ENCODE assay signal across 9 mouse cellular contexts in genomic region chr14:106011991-106012427, GRCm38 (mm10).
DNase-seq lines count a peak whose midpoint lies in the region; ATAC-seq and TF ChIP-seq lines count a peak whose summit lies in the region.
"Had no signal": no experiment of that assay in that cellular context is flagged by ENCODE, and none has a peak within 500 bp of the region (broad histone marks: within the 10 kb centered on the region; RNA-seq: fewer than 3 reads in every experiment).

No protein-coding gene starts in this region.

- no peaks in the 10 kb centered on the region for H3K4me1 ChIP-seq in intestine, embryonic 16.5 days (ENCODE audit: control insufficient read depth, insufficient read depth, low read length)
- no peaks in the 10 kb centered on the region for H3K4me1 ChIP-seq in intestine, embryonic 15.5 days (replicated peaks)
- H3K4me1 ChIP-seq in lung, postnatal 0 days (ENCODE audit: insufficient read depth, low read depth, low read length) = no peaks in the 10 kb centered on the region
- H3K4me1 ChIP-seq in forebrain, embryonic 11.5 days (replicated peaks; ENCODE audit: control insufficient read depth, insufficient read depth, low read length) = no peaks in the 10 kb centered on the region
- H3K4me1 ChIP-seq: liver, embryonic 15.5 days had no signal

- peak; percentile 62; the same call in 1 of the 2 replicates for TF ChIP-seq EP300 in lung, postnatal 0 days (IDR thresholded peaks at IDR 0.05)

- DNase-seq in adrenal gland, adult 18-20 months (ENCODE audit: low spot score in 2 of 2) = peak; percentile 42 to 62
- DNase-seq in heart, adult 9 months (ENCODE audit: low spot score in 2 of 2) = peak; percentile 60 to 67
- peak; percentile 62 for DNase-seq in lung, postnatal 0 days (ENCODE audit: low spot score)
- no peak for DNase-seq in forebrain, embryonic 11.5 days (ENCODE audit: low spot score)
- DNase-seq in B cell, adult 2 months = no peak
- no peak for DNase-seq in embryo, embryonic 10 days (ENCODE audit: low spot score)

- TF ChIP-seq CTCF in lung, postnatal 0 days (IDR thresholded peaks at IDR 0.05) = no peak

- H3K9me3 ChIP-seq in intestine, embryonic 16.5 days (ENCODE audit: control insufficient read depth, low read length) = no peaks in the 10 kb centered on the region
- H3K9me3 ChIP-seq in intestine, embryonic 15.5 days = no peaks in the 10 kb centered on the region
- no peaks in the 10 kb centered on the region for H3K9me3 ChIP-seq in lung, postnatal 0 days (ENCODE audit: low read length)
- no peaks in the 10 kb centered on the region for H3K9me3 ChIP-seq in forebrain, embryonic 11.5 days (ENCODE audit: control insufficient read depth, low read length)
- H3K9me3 ChIP-seq: liver, embryonic 15.5 days had no signal

- 62% methylated on average over 6 of the region's 6 CpGs for whole genome bisulfite sequencing in intestine, embryonic 16.5 days
- 60% methylated on average over 6 of the region's 6 CpGs for WGBS in intestine, embryonic 15.5 days
- 55% methylated on average over 6 of the region's 6 CpGs for WGBS in lung, postnatal 0 days
- WGBS in forebrain, embryonic 11.5 days = 89% methylated on average over 6 of the region's 6 CpGs

- no peaks in the 10 kb centered on the region for H3K27me3 ChIP-seq in intestine, embryonic 16.5 days (replicated peaks; ENCODE audit: control insufficient read depth, insufficient read depth, low read length)
- no peaks in the 10 kb centered on the region for H3K27me3 ChIP-seq in intestine, embryonic 15.5 days (replicated peaks)
- H3K27me3 ChIP-seq in lung, postnatal 0 days (replicated peaks; ENCODE audit: insufficient read depth, low read length) = no peaks in the 10 kb centered on the region
- no peaks in the 10 kb centered on the region for H3K27me3 ChIP-seq in forebrain, embryonic 11.5 days (ENCODE audit: control insufficient read depth, insufficient read depth, low read length)
- H3K27me3 ChIP-seq: liver, embryonic 15.5 days had no signal

- H3K36me3 ChIP-seq in intestine, embryonic 16.5 days (ENCODE audit: control insufficient read depth, insufficient read depth, low read length) = no peaks in the 10 kb centered on the region
- H3K36me3 ChIP-seq in intestine, embryonic 15.5 days = no peaks in the 10 kb centered on the region
- no peaks in the 10 kb centered on the region for H3K36me3 ChIP-seq in lung, postnatal 0 days (ENCODE audit: insufficient read depth, low read length)
- H3K36me3 ChIP-seq in forebrain, embryonic 11.5 days (ENCODE audit: control insufficient read depth, insufficient read depth, low read length) = no peaks in the 10 kb centered on the region
- H3K36me3 ChIP-seq: liver, embryonic 15.5 days had no signal

- no peak overlapping the region for H3K4me3 ChIP-seq in intestine, embryonic 16.5 days (ENCODE audit: low read length)
- no peak overlapping the region for H3K4me3 ChIP-seq in intestine, embryonic 15.5 days (replicated peaks)
- H3K4me3 ChIP-seq in lung, postnatal 0 days (ENCODE audit: low read depth, low read length) = no peak overlapping the region
- no peak overlapping the region for H3K4me3 ChIP-seq in forebrain, embryonic 11.5 days (ENCODE audit: low read depth, low read length)
- H3K4me3 ChIP-seq: liver, embryonic 15.5 days had no signal

- peak; percentile 26; the same call in 1 of the 2 replicates for ATAC-seq in intestine, embryonic 16.5 days
- ATAC-seq in intestine, embryonic 15.5 days = no peak; the same call in 1 of the 2 replicates
- ATAC-seq in lung, postnatal 0 days = peak; percentile 88
- no peak for ATAC-seq in forebrain, embryonic 11.5 days (replicated peaks; ENCODE audit: low FRiP score)

- H3K9ac ChIP-seq in intestine, embryonic 16.5 days (ENCODE audit: low read depth, low read length) = no peak overlapping the region
- no peak overlapping the region for H3K9ac ChIP-seq in intestine, embryonic 15.5 days
- H3K9ac ChIP-seq in lung, postnatal 0 days (replicated peaks; ENCODE audit: low read depth) = no peak overlapping the region
- H3K9ac ChIP-seq in forebrain, embryonic 11.5 days (ENCODE audit: low read length) = no peak overlapping the region
- H3K9ac ChIP-seq: liver, embryonic 15.5 days had no signal

- no peak overlapping the region for H3K4me2 ChIP-seq in intestine, embryonic 16.5 days (ENCODE audit: low read depth, low read length)
- no peak overlapping the region for H3K4me2 ChIP-seq in intestine, embryonic 15.5 days (replicated peaks)
- no peak overlapping the region for H3K4me2 ChIP-seq in lung, postnatal 0 days (replicated peaks; ENCODE audit: low read depth, low read length)
- no peak overlapping the region for H3K4me2 ChIP-seq in forebrain, embryonic 11.5 days (ENCODE audit: low read depth, low read length, severe bottlenecking)
- H3K4me2 ChIP-seq: liver, embryonic 15.5 days had no signal

- no peak overlapping the region for H3K27ac ChIP-seq in intestine, embryonic 16.5 days (ENCODE audit: low read length)
- H3K27ac ChIP-seq in intestine, embryonic 15.5 days = no peak overlapping the region
- H3K27ac ChIP-seq in lung, postnatal 0 days (ENCODE audit: low read length) = no peak overlapping the region
- no peak overlapping the region for H3K27ac ChIP-seq in forebrain, embryonic 11.5 days (ENCODE audit: low read depth, low read length)
- H3K27ac ChIP-seq: liver, embryonic 15.5 days had no signal

Comparison
In these comparisons a context has a peak if more than half of its experiments do, and no peak if none do; other contexts are left out.
1. ATAC-seq: peak in intestine, embryonic 16.5 days (single experiment) and lung, postnatal 0 days (single experiment); none in intestine, embryonic 15.5 days (single experiment) and forebrain, embryonic 11.5 days (single experiment).
2. DNase-seq: peak in adrenal gland, adult 18-20 months (2 of 2), heart, adult 9 months (2 of 2) and lung, postnatal 0 days (single experiment); none in forebrain, embryonic 11.5 days (single experiment), B cell, adult 2 months (0 of 2) and embryo, embryonic 10 days (single experiment).